In the genomic region with DNA sequence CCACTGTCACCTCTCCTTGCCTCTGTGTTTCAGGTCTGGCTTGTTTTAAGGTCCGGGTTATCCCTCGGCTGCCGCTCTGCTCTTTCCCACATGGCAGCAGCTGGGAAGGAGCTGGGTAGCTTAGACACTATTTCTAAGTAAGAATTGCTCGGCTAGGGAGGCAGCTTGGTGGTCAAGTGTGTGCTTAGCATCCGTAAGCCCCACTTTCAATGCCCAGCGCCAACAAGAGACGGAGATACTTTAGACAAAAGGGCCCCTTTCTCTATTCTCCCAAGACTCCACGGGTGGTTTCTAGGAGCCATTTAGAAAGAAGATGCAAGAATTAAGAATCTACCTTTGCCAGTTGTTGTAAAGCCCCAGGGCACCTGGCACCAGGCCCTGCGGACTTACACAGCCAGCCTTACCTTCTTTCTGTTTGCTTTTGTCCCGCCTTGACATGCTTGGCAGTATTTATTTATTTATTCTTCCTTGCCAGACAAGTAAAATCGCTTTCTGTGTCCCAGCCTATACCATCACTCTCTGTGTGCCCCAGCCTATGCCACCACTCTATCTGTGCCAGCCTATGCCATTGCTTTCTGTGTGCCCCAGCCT, we compare ENCODE assay signal across 29 mouse cellular contexts. TPM values are rescaled to one million over a fixed set of nuclear protein-coding genes. Genes with fewer than 3 reads are reported as not detected.
DNase-seq lines count a peak whose midpoint lies in the region; ATAC-seq lines count a peak whose summit lies in the region.
"Had no signal": no experiment of that assay in that cellular context is flagged by ENCODE, and none has a peak within 500 bp of the region (broad histone marks: within the 10 kb centered on the region; RNA-seq: fewer than 3 reads in every experiment).

No protein-coding gene starts in this region.

- no peak overlapping the region for H3K4me3 ChIP-seq in forebrain, embryonic 11.5 days (ENCODE audit: low read depth, low read length)
- H3K4me3 ChIP-seq in forebrain, embryonic 15.5 days = no peak overlapping the region
- no peak overlapping the region for H3K4me3 ChIP-seq in liver, embryonic 12.5 days
- H3K4me3 ChIP-seq in liver, embryonic 11.5 days (ENCODE audit: low read depth, low read length) = no peak overlapping the region; the same call in 1 of the 2 replicates
- H3K4me3 ChIP-seq: embryonic facial prominence, embryonic 12.5 days; erythroblast, embryonic 14.5 days; forebrain, embryonic 13.5 days; gastrocnemius, adult 2 months; heart, embryonic 10.5 days; heart, embryonic 13.5 days; hindbrain, embryonic 12.5 days; hindbrain, embryonic 15.5 days had no signal

- 83% methylated on average over 11 of the region's 11 CpGs for WGBS in forebrain, embryonic 11.5 days
- 68% methylated on average over 11 of the region's 11 CpGs for WGBS in forebrain, embryonic 15.5 days
- 90% methylated on average over 11 of the region's 11 CpGs for WGBS in liver, embryonic 12.5 days (ENCODE audit: insufficient replicate concordance)
- WGBS in liver, embryonic 11.5 days = 91% methylated on average over 11 of the region's 11 CpGs

- DNase-seq in forebrain, embryonic 11.5 days (ENCODE audit: low spot score) = peak; percentile 19
- DNase-seq in liver, embryonic 11.5 days (ENCODE audit: low spot score) = no peak
- peak; percentile 76 for DNase-seq in urinary bladder, postnatal 14 days (ENCODE audit: low spot score)
- DNase-seq in urinary bladder, postnatal 25 days (ENCODE audit: low spot score) = no peak
- no peak for DNase-seq in layer of hippocampus, postnatal 10 days (ENCODE audit: low spot score in 2 of 2)
- DNase-seq: adrenal gland, postnatal 10 days; adrenal gland, postnatal 36 days; B cell, adult 2 months; cerebellum, adult 18-20 months; cerebellum, adult 9-10 months; cerebellum, postnatal 14 days; forebrain, postnatal 0 days; gastrocnemius, adult 2 months; gastrocnemius, postnatal 14 days; heart, adult 18-20 months; heart, postnatal 14 days; heart, postnatal 4 days had no signal

- H3K4me1 ChIP-seq in forebrain, embryonic 11.5 days (replicated peaks; ENCODE audit: control insufficient read depth, insufficient read depth, low read length) = peaks cover 14% of the 10 kb centered on the region; the same call in 1 of the 2 replicates
- peaks cover 31% of the 10 kb centered on the region for H3K4me1 ChIP-seq in forebrain, embryonic 15.5 days
- H3K4me1 ChIP-seq in liver, embryonic 12.5 days = peaks cover 70% of the 10 kb centered on the region
- H3K4me1 ChIP-seq in liver, embryonic 11.5 days (replicated peaks; ENCODE audit: control insufficient read depth, insufficient read depth, low read length) = peaks cover 12% of the 10 kb centered on the region

- H3K4me2 ChIP-seq in forebrain, embryonic 11.5 days (ENCODE audit: low read depth, low read length, severe bottlenecking) = no peak overlapping the region
- H3K4me2 ChIP-seq in forebrain, embryonic 15.5 days (replicated peaks) = no peak overlapping the region
- H3K4me2 ChIP-seq in liver, embryonic 12.5 days = no peak overlapping the region
- no peak overlapping the region for H3K4me2 ChIP-seq in liver, embryonic 11.5 days
- H3K4me2 ChIP-seq: embryonic facial prominence, embryonic 12.5 days; forebrain, embryonic 13.5 days; heart, embryonic 13.5 days; hindbrain, embryonic 12.5 days; hindbrain, embryonic 15.5 days had no signal

- H3K9ac ChIP-seq in forebrain, embryonic 11.5 days (ENCODE audit: low read length) = no peak overlapping the region
- no peak overlapping the region for H3K9ac ChIP-seq in forebrain, embryonic 15.5 days (replicated peaks)
- H3K9ac ChIP-seq in liver, embryonic 12.5 days = no peak overlapping the region
- no peak overlapping the region for H3K9ac ChIP-seq in liver, embryonic 11.5 days (ENCODE audit: low read depth, low read length)
- H3K9ac ChIP-seq: embryonic facial prominence, embryonic 12.5 days; forebrain, embryonic 13.5 days; forebrain, postnatal 0 days; heart, embryonic 13.5 days; hindbrain, embryonic 12.5 days; hindbrain, embryonic 15.5 days had no signal

- no peaks in the 10 kb centered on the region for H3K27me3 ChIP-seq in forebrain, embryonic 11.5 days (ENCODE audit: control insufficient read depth, insufficient read depth, low read length)
- H3K27me3 ChIP-seq in forebrain, embryonic 15.5 days = no peaks in the 10 kb centered on the region
- H3K27me3 ChIP-seq in liver, embryonic 12.5 days (replicated peaks) = no peaks in the 10 kb centered on the region
- no peaks in the 10 kb centered on the region for H3K27me3 ChIP-seq in liver, embryonic 11.5 days (replicated peaks; ENCODE audit: control insufficient read depth, insufficient read depth, low read length)
- H3K27me3 ChIP-seq: CH12.LX; embryonic facial prominence, embryonic 12.5 days; forebrain, embryonic 13.5 days; heart, embryonic 13.5 days; hindbrain, embryonic 12.5 days; hindbrain, embryonic 15.5 days; Patski had no signal

- H3K9me3 ChIP-seq in forebrain, embryonic 11.5 days (ENCODE audit: control insufficient read depth, low read length) = no peaks in the 10 kb centered on the region
- H3K9me3 ChIP-seq in forebrain, embryonic 15.5 days = no peaks in the 10 kb centered on the region
- no peaks in the 10 kb centered on the region for H3K9me3 ChIP-seq in liver, embryonic 12.5 days (replicated peaks)
- no peaks in the 10 kb centered on the region for H3K9me3 ChIP-seq in liver, embryonic 11.5 days (ENCODE audit: control insufficient read depth, low read length)
- H3K9me3 ChIP-seq: embryonic facial prominence, embryonic 12.5 days; forebrain, embryonic 13.5 days; G1E; heart, embryonic 10.5 days; heart, embryonic 13.5 days; hindbrain, embryonic 12.5 days; hindbrain, embryonic 15.5 days had no signal

- peaks cover 10% of the 10 kb centered on the region; the same call in 1 of the 2 replicates for H3K36me3 ChIP-seq in forebrain, embryonic 11.5 days (ENCODE audit: control insufficient read depth, insufficient read depth, low read length)
- H3K36me3 ChIP-seq in forebrain, embryonic 15.5 days = peaks cover 60% of the 10 kb centered on the region
- peaks cover 85% of the 10 kb centered on the region for H3K36me3 ChIP-seq in liver, embryonic 12.5 days
- H3K36me3 ChIP-seq in liver, embryonic 11.5 days (ENCODE audit: control insufficient read depth, insufficient read depth, low read length) = peaks cover 45% of the 10 kb centered on the region

- no peak overlapping the region for H3K27ac ChIP-seq in forebrain, embryonic 11.5 days (ENCODE audit: low read depth, low read length)
- no peak overlapping the region for H3K27ac ChIP-seq in forebrain, embryonic 15.5 days (replicated peaks)
- H3K27ac ChIP-seq in liver, embryonic 12.5 days = peak overlapping the region; percentile 38
- no peak overlapping the region for H3K27ac ChIP-seq in liver, embryonic 11.5 days (ENCODE audit: low read depth, low read length)
- H3K27ac ChIP-seq: embryonic facial prominence, embryonic 12.5 days; forebrain, embryonic 13.5 days; gastrocnemius, adult 2 months; heart, embryonic 10.5 days; heart, embryonic 13.5 days; hindbrain, embryonic 12.5 days; hindbrain, embryonic 15.5 days had no signal

- ATAC-seq in forebrain, embryonic 11.5 days (replicated peaks; ENCODE audit: low FRiP score) = no peak
- no peak for ATAC-seq in forebrain, embryonic 15.5 days (replicated peaks)
- no peak for ATAC-seq in liver, embryonic 12.5 days
- no peak for ATAC-seq in liver, embryonic 11.5 days (replicated peaks; ENCODE audit: low FRiP score)
- ATAC-seq: forebrain, embryonic 13.5 days; forebrain, postnatal 0 days; Patski had no signal

RNA-seq across cellular contexts. Expression of gene B4galt3, which starts 5.1 kb away (rescaled TPM):
- 72.3 and 75.5 TPM in 2 replicates for polyA plus RNA-seq in forebrain, embryonic 11.5 days (2014; fragmentation: Nextera tagmentation; extraction: Ambion mirVana)
- polyA plus RNA-seq in forebrain, embryonic 15.5 days (2015; fragmentation: Nextera tagmentation; extraction: Ambion mirVana) = 107 and 111 TPM in 2 replicates
- polyA plus RNA-seq in liver, embryonic 12.5 days (2016; fragmentation: Nextera tagmentation; extraction: Ambion mirVana) = 29.9 and 35.8 TPM in 2 replicates
- 49.0 and 50.6 TPM in 2 replicates for polyA plus RNA-seq in liver, embryonic 11.5 days (2014; fragmentation: Nextera tagmentation; extraction: Ambion mirVana)
- 10 to 100 TPM; 65.4 to 67.1 TPM for total RNA-seq in layer of hippocampus, postnatal 10 days (2021)

RNA-seq across cellular contexts. Expression of gene Ppox, which starts 5.7 kb away (rescaled TPM):
- 66.3 and 67.6 TPM in 2 replicates for polyA plus RNA-seq in forebrain, embryonic 11.5 days (2014; fragmentation: Nextera tagmentation; extraction: Ambion mirVana)
- 46.5 and 53.1 TPM in 2 replicates for polyA plus RNA-seq in forebrain, embryonic 15.5 days (2015; fragmentation: Nextera tagmentation; extraction: Ambion mirVana)
- polyA plus RNA-seq in liver, embryonic 12.5 days (2016; fragmentation: Nextera tagmentation; extraction: Ambion mirVana) = 199 and 207 TPM in 2 replicates
- polyA plus RNA-seq in liver, embryonic 11.5 days (2014; fragmentation: Nextera tagmentation; extraction: Ambion mirVana) = 131 and 133 TPM in 2 replicates
- total RNA-seq in layer of hippocampus, postnatal 10 days (2021) = 10 to 100 TPM; 28.8 to 30.0 TPM

RNA-seq across cellular contexts. Expression of gene Usp21, which starts 12.6 kb away (rescaled TPM):
- 110 and 114 TPM in 2 replicates for polyA plus RNA-seq in forebrain, embryonic 11.5 days (2014; fragmentation: Nextera tagmentation; extraction: Ambion mirVana)
- 132 and 135 TPM in 2 replicates for polyA plus RNA-seq in forebrain, embryonic 15.5 days (2015; fragmentation: Nextera tagmentation; extraction: Ambion mirVana)
- 36.2 and 38.6 TPM in 2 replicates for polyA plus RNA-seq in liver, embryonic 12.5 days (2016; fragmentation: Nextera tagmentation; extraction: Ambion mirVana)
- polyA plus RNA-seq in liver, embryonic 11.5 days (2014; fragmentation: Nextera tagmentation; extraction: Ambion mirVana) = 51.0 and 53.1 TPM in 2 replicates
- 10 to 100 TPM; 49.0 to 57.3 TPM for total RNA-seq in layer of hippocampus, postnatal 10 days (2021)

RNA-seq across cellular contexts. Expression of gene Ufc1, which starts 19.6 kb away (rescaled TPM):
- 92.4 and 97.5 TPM in 2 replicates for polyA plus RNA-seq in forebrain, embryonic 11.5 days (2014; fragmentation: Nextera tagmentation; extraction: Ambion mirVana)
- polyA plus RNA-seq in forebrain, embryonic 15.5 days (2015; fragmentation: Nextera tagmentation; extraction: Ambion mirVana) = 105 and 110 TPM in 2 replicates
- polyA plus RNA-seq in liver, embryonic 12.5 days (2016; fragmentation: Nextera tagmentation; extraction: Ambion mirVana) = 55.9 and 58.3 TPM in 2 replicates
- polyA plus RNA-seq in liver, embryonic 11.5 days (2014; fragmentation: Nextera tagmentation; extraction: Ambion mirVana) = 83.7 TPM in 2 replicates
- 100 to 1,000 TPM; 102 to 114 TPM for total RNA-seq in layer of hippocampus, postnatal 10 days (2021)

RNA-seq across cellular contexts. Expression of gene Ndufs2, which starts 24.1 kb away (rescaled TPM):
- 257 and 264 TPM in 2 replicates for polyA plus RNA-seq in forebrain, embryonic 11.5 days (2014; fragmentation: Nextera tagmentation; extraction: Ambion mirVana)
- polyA plus RNA-seq in forebrain, embryonic 15.5 days (2015; fragmentation: Nextera tagmentation; extraction: Ambion mirVana) = 215 and 221 TPM in 2 replicates
- 160 and 167 TPM in 2 replicates for polyA plus RNA-seq in liver, embryonic 12.5 days (2016; fragmentation: Nextera tagmentation; extraction: Ambion mirVana)
- polyA plus RNA-seq in liver, embryonic 11.5 days (2014; fragmentation: Nextera tagmentation; extraction: Ambion mirVana) = 256 and 262 TPM in 2 replicates
- 100 to 1,000 TPM; 235 to 249 TPM for total RNA-seq in layer of hippocampus, postnatal 10 days (2021)

Comparison
In these comparisons a context has a peak if more than half of its experiments do, and no peak if none do; other contexts are left out.
1. DNase-seq: peak in forebrain, embryonic 11.5 days (single experiment) and urinary bladder, postnatal 14 days (single experiment); none in liver, embryonic 11.5 days (single experiment), urinary bladder, postnatal 25 days (single experiment) and layer of hippocampus, postnatal 10 days (0 of 2).